In genomic region chr12:108712481-108712880, GRCm38 (mm10) we compare ENCODE assay signal across 25 mouse cellular contexts. TPM values are rescaled to one million over a fixed set of nuclear protein-coding genes. Genes with fewer than 3 reads are reported as not detected.
DNase-seq lines count a peak whose midpoint lies in the region; ATAC-seq and TF ChIP-seq lines count a peak whose summit lies in the region.
"Had no signal": no experiment of that assay in that cellular context is flagged by ENCODE, and none has a peak within 500 bp of the region (broad histone marks: within the 10 kb centered on the region; RNA-seq: fewer than 3 reads in every experiment).

No protein-coding gene starts in this region.

- WGBS in lung, embryonic 15.5 days: 59% methylated on average over 4 of the region's 4 CpGs
- WGBS in intestine, postnatal 0 days: 45% methylated on average over 4 of the region's 4 CpGs
- WGBS in hindbrain, embryonic 11.5 days: 86% methylated on average over 4 of the region's 4 CpGs

- 0 out of 2 replicates have a peak overlapping the region, but pooled peaks have one; percentile 87 for H3K27ac ChIP-seq in lung, embryonic 15.5 days
- H3K27ac ChIP-seq in intestine, postnatal 0 days (ENCODE audit: low read depth, low read length): no peak overlapping the region
- no peak overlapping the region for H3K27ac ChIP-seq in hindbrain, embryonic 11.5 days (ENCODE audit: low read depth, low read length)
- H3K27ac ChIP-seq: forebrain, embryonic 10.5 days; forebrain, embryonic 13.5 days; heart, embryonic 13.5 days; hindbrain, embryonic 13.5 days had no signal

- 0 out of 2 replicates have a peak, but pooled peaks cover 4% of the 10 kb centered on the region for H3K4me1 ChIP-seq in lung, embryonic 15.5 days
- H3K4me1 ChIP-seq in intestine, postnatal 0 days (replicated peaks; ENCODE audit: control insufficient read depth, insufficient read depth, low read length): 0 out of 2 replicates have a peak, but pooled peaks cover 3% of the 10 kb centered on the region
- no peaks in the 10 kb centered on the region for H3K4me1 ChIP-seq in hindbrain, embryonic 11.5 days (replicated peaks; ENCODE audit: control insufficient read depth, insufficient read depth, low read length)
- H3K4me1 ChIP-seq: forebrain, embryonic 10.5 days; forebrain, embryonic 13.5 days; heart, embryonic 13.5 days; hindbrain, embryonic 13.5 days had no signal

- intact Hi-C loops in heart, postnatal 36 days (cut with DNase I): no loop called here

- H3K36me3 ChIP-seq in lung, embryonic 15.5 days: no peaks in the 10 kb centered on the region
- H3K36me3 ChIP-seq in intestine, postnatal 0 days (ENCODE audit: control insufficient read depth, insufficient read depth): no peaks in the 10 kb centered on the region
- H3K36me3 ChIP-seq in hindbrain, embryonic 11.5 days (ENCODE audit: control insufficient read depth, insufficient read depth, low read length): no peaks in the 10 kb centered on the region
- H3K36me3 ChIP-seq: forebrain, embryonic 10.5 days; G1E; heart, embryonic 13.5 days; hindbrain, embryonic 13.5 days had no signal

- no peak for TF ChIP-seq CTCF in intestine, postnatal 0 days (IDR thresholded peaks at IDR 0.05; ENCODE audit: low read depth)

- H3K4me2 ChIP-seq in lung, embryonic 15.5 days: no peak overlapping the region
- H3K4me2 ChIP-seq in intestine, postnatal 0 days (replicated peaks; ENCODE audit: low read depth): no peak overlapping the region
- no peak overlapping the region for H3K4me2 ChIP-seq in hindbrain, embryonic 11.5 days (replicated peaks; ENCODE audit: low read depth, low read length)
- H3K4me2 ChIP-seq: forebrain, embryonic 13.5 days; heart, embryonic 13.5 days; hindbrain, embryonic 13.5 days had no signal

- H3K4me3 ChIP-seq in lung, embryonic 15.5 days: no peak overlapping the region
- no peak overlapping the region for H3K4me3 ChIP-seq in intestine, postnatal 0 days (ENCODE audit: low read depth, low read length)
- no peak overlapping the region for H3K4me3 ChIP-seq in hindbrain, embryonic 11.5 days (ENCODE audit: low read depth, low read length)
- H3K4me3 ChIP-seq: forebrain, embryonic 10.5 days; forebrain, embryonic 13.5 days; heart, embryonic 13.5 days; hindbrain, embryonic 13.5 days had no signal

- H3K9ac ChIP-seq in lung, embryonic 15.5 days: no peak overlapping the region
- no peak overlapping the region for H3K9ac ChIP-seq in intestine, postnatal 0 days (ENCODE audit: low read depth, low read length)
- H3K9ac ChIP-seq in hindbrain, embryonic 11.5 days (ENCODE audit: low read depth, low read length): no peak overlapping the region
- H3K9ac ChIP-seq: forebrain, embryonic 13.5 days; heart, embryonic 13.5 days; hindbrain, embryonic 13.5 days had no signal

- ATAC-seq in lung, embryonic 15.5 days (ENCODE audit: borderline replicate concordance, extremely low read depth, low FRiP score, low TSS enrichment): no peak
- no peak; the same call in 1 of the 2 replicates for ATAC-seq in intestine, postnatal 0 days
- ATAC-seq in hindbrain, embryonic 11.5 days (ENCODE audit: low FRiP score): no peak
- ATAC-seq: activated CD4-positive, CD25-positive, alpha-beta regulatory T cell, adult 4 months; forebrain, embryonic 13.5 days; forebrain, embryonic 16.5 days; hindbrain, embryonic 16.5 days; Patski had no signal

- no peaks in the 10 kb centered on the region for H3K9me3 ChIP-seq in lung, embryonic 15.5 days
- no peaks in the 10 kb centered on the region for H3K9me3 ChIP-seq in intestine, postnatal 0 days (ENCODE audit: control insufficient read depth)
- no peaks in the 10 kb centered on the region for H3K9me3 ChIP-seq in hindbrain, embryonic 11.5 days (ENCODE audit: control insufficient read depth, low read length)
- H3K9me3 ChIP-seq: forebrain, embryonic 10.5 days; forebrain, embryonic 13.5 days; heart, embryonic 13.5 days; hindbrain, embryonic 13.5 days had no signal

- peak; percentile 85 for DNase-seq in heart, adult 11 months
- DNase-seq in heart, postnatal 36 days: no peak
- no peak for DNase-seq in lung, postnatal 14 days
- DNase-seq in ZHBTc4 (ENCODE audit: low read depth, low spot score): peak; percentile 83
- no peak for DNase-seq in hindbrain, embryonic 11.5 days (ENCODE audit: low spot score)
- DNase-seq: adrenal gland, adult 8-10 months; adrenal gland, postnatal 25 days; cerebellum, adult 18-20 months; cerebellum, adult 9-10 months; cerebellum, postnatal 14 days; gastrocnemius, postnatal 10 days; gastrocnemius, postnatal 36 days; heart, postnatal 14 days had no signal

- H3K27me3 ChIP-seq in lung, embryonic 15.5 days: no peaks in the 10 kb centered on the region
- no peaks in the 10 kb centered on the region for H3K27me3 ChIP-seq in intestine, postnatal 0 days (replicated peaks; ENCODE audit: control insufficient read depth, insufficient read depth, low read length)
- no peaks in the 10 kb centered on the region for H3K27me3 ChIP-seq in hindbrain, embryonic 11.5 days (ENCODE audit: control insufficient read depth, insufficient read depth, low read length)
- H3K27me3 ChIP-seq: forebrain, embryonic 13.5 days; heart, embryonic 13.5 days; hindbrain, embryonic 13.5 days; Patski had no signal

RNA-seq across cellular contexts. Expression of gene Degs2, which starts 10.4 kb away (rescaled TPM):
- total RNA-seq in heart, postnatal 36 days (2021): under 1 TPM; 0.27 to 0.92 TPM
- 0.82 and 1.4 TPM in 2 replicates for polyA plus RNA-seq in lung, embryonic 15.5 days (2015; fragmentation: Nextera tagmentation; extraction: Ambion mirVana)
- polyA plus RNA-seq in intestine, postnatal 0 days (2015; fragmentation: Nextera tagmentation; extraction: Ambion mirVana): 264 and 273 TPM in 2 replicates
- polyA plus RNA-seq in hindbrain, embryonic 11.5 days (2014; fragmentation: Nextera tagmentation; extraction: Ambion mirVana): 0.59 and 2.7 TPM in 2 replicates
- total RNA-seq: adrenal gland, adult 8-10 months; adrenal gland, postnatal 25 days; G1E; hematopoietic stem cell, adult 5-6 weeks had no signal
- polyA plus RNA-seq: G1E had no signal

Comparison
In these comparisons a context has a peak if more than half of its experiments do, and no peak if none do; other contexts are left out.
1. DNase-seq: peak in heart, adult 11 months (single experiment) and ZHBTc4 (single experiment); none in heart, postnatal 36 days (0 of 2), lung, postnatal 14 days (single experiment) and hindbrain, embryonic 11.5 days (single experiment).
2. RNA of gene Degs2, which starts 10.4 kb away (polyA plus RNA-seq): 264 to 273 TPM in intestine, postnatal 0 days; 0.59 to 2.7 TPM in hindbrain, embryonic 11.5 days and 0.82 to 1.4 TPM in lung, embryonic 15.5 days; every median in the first group is over 10 times any median in the second.